Mouse (Mus musculus) ZHBTc4 (cell line): ENCODE results near the gene Exoc4.

Experiments
- DNase-seq: peaks from one replicate; pipeline ENCODE4 v3.0.0-alpha.2; 2011; ENCODE audit warnings: low read depth, low spot score

Exoc4 gene

DNA sequence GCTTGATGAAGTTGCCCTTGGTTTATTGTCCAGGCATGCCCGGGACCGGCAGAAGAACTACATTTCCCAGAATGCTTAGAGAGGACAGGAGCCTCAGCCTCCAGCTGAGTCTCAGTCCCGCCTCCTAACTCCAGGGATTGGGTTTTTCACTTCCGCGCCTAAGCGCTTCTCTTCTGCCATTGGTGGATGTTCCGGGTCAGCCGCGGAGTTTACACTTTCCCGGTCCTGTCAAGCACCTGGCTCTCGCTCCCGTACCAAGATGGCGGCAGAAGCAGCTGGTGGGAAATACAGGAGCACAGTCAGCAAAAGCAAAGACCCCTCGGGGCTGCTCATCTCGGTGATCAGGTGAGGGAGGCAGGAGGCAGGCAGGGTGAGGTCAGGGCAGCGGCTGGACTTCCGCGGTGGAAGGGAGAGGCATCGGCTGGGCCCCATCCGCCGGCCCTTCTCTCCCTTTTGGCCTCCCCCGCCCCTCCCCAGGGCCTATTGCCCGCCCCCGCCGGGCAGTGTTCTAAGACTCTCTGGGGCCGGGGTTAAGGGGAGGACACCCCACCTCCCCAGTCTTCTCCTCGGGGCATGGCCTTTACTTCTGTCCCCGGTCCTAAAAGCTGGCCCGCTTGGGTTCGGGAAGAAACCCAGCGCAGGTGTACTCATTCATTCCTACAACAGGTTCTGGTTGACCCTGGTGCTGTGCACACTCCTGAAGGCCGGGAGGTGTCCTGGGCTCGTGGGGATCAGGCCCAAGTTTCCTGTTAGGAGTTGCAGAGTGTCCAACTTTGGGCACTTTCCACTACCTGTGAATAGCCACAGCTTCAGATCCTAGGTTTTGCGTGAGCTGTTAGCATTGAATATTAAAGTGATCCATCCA, at the start of gene Exoc4:
Exoc4 (plus strand) TSS at position 192 of the 865 bp plus-strand sequence.
- peak; percentile 99 for DNase-seq

DNA sequence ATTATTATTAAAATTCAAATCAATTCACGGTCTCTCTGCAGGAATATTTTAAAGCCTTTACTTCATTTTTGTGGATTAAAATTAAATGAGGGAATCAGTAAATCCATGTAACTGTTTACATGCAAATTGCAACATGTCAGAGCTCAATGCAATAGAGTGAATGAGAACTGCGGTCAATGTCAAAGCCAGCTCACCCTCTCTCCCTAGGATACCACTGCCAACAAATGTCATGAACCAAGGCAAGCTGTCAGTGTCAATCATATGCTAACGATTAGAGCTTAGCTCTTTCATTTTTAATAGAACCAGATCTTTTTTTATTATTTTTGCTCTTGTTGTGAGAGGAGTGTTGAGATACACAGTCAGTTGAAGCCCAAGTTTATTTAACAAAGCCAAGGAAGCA, 30.1 kb upstream of the Exoc4 start:
- DNase-seq = no peak

GRCm38 (mm10) chr6:33226700-33227099, 22.2 kb upstream of the Exoc4 start:
- DNase-seq = no peak

- no peak for DNase-seq
Measured at GRCm38 (mm10) chr6:33227371-33227770, 21.5 kb upstream of the Exoc4 start.

- no peak for DNase-seq
Measured at GRCm38 (mm10) chr6:33241250-33241649, 7.6 kb upstream of the Exoc4 start.

DNA sequence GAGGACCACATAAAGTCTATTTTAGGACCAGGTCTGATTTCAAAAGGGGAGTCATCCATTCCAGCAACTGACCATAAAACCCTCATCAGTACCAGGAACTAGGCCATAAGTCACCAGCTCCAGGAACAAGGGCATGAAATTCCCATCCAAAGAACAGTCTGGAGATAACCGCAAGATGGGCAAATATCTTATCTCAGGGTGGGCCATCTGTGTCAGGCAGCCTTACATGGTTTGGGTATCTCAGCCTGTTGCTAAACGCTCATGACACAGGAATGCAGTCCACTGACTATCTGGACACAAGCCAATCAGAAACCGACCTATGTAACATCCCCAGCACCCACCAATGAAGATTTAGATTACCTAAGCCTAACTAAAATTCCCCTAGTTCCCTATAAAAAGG, 4.3 kb upstream of the Exoc4 start:
- no peak for DNase-seq

DNA sequence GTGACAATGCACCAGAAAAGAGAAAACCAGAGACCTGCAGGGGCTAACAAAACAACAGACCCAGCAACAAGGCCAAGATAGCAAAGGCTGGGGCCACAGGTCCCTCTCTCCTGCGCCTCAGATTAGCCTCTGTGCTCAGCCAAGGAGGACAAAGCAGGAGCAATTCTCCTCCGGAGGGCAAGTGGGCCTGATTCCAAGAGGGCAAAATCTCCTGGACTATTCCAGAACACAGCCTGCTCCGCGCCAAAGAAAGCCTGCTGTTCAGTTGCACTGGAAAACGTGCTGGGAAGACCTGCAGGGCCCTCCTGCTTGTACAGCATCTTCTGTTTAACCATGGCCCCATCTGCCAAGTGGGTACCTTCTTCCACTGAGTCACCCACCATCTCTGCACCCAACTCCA, 1.7 kb upstream of the Exoc4 start:
- DNase-seq = peak; percentile 14

GRCm38 (mm10) chr6:33247576-33248355, 1.1 kb upstream of the Exoc4 start:
- peak; percentile 32 for DNase-seq

GRCm38 (mm10) chr6:33256638-33257037, 7.8 kb downstream of the Exoc4 start:
- DNase-seq = no peak

GRCm38 (mm10) chr6:33257076-33257789, 8.3 kb downstream of the Exoc4 start:
- no peak for DNase-seq

DNA sequence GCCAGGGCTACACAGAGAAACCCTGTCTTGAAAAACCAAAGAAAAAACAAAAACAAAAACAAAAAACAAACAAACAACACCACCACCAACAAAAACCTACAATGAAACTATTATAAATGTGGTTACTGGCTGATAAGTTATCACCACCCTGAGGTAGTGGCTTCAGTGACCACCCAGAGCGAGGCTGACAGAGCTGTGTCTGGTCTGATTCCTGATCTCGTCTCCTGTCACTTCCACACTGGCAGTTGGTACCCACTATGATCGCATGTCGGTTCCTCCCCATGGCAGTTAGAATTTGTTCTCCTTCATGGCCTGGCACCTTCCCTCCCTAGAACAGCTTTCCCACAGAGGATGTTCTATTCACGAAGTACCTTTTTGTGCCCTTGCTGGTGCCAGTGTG, 11.0 kb downstream of the Exoc4 start:
- no peak for DNase-seq

- no peak for DNase-seq
Measured at GRCm38 (mm10) chr6:33261606-33262005, 12.7 kb downstream of the Exoc4 start.

DNA sequence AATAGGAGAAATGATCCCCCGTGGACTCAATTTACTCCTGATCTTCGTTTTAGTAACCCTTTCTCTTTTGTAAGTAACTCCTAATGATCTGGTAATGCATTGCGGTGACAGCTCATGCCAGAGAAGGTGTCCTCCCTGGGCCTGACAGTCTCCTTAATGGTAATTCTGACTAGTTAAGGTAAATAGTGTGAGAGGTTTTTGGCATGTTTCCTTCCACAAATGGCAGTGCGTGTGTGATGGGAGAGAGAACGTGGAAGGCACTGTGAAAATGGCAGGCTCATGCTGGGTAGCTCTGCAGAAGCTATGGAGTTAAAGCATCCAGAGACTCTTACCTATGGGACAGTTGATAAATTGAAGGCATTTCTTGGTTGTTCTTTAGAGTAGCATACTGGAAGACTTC, 15.1 kb downstream of the Exoc4 start:
- no peak for DNase-seq

- DNase-seq = no peak
Measured at GRCm38 (mm10) chr6:33264388-33264787, 15.5 kb downstream of the Exoc4 start.

DNA sequence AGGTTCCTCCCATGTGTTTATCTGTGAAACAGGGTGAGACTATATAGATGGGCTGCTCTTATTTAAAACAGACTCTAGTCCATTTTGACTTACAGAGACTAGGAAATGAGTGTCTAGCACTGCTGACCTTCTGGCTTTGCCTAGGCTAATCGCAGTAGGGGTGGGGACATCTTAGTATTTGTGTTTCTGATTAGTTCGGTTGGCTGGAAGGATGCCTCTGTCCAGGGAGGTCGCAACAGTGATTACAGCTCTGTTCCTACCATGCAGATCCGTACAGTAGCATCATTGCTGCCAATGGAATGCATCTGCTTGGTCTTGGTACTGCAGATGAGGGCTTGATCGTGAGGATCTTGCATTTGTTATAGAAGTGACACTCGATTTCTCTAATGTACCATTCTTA, 18.7 kb downstream of the Exoc4 start:
- peak; percentile 61 for DNase-seq

- no peak for DNase-seq
Measured at GRCm38 (mm10) chr6:33283523-33283922, 34.6 kb downstream of the Exoc4 start.

DNA sequence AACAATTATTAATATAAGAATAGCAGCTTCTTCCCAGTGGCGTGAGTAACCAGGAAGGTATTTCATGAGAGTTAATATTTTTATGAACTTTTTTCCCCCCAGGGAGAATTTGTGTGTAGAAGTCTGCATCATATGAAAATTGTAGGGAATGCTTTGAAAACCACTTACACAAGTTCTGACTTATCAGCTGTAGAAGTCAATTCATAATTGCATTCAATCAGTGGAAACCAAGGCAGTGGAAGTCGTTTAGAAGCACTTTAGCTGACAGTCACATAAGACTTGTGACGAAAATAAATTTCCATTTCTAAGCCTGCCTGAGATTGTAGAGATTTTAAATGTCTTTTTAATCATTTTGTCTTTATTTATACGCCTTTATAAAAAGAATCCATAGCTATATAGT, 35.1 kb downstream of the Exoc4 start:
- DNase-seq = no peak

GRCm38 (mm10) chr6:33286376-33286775, 37.5 kb downstream of the Exoc4 start:
- no peak for DNase-seq

DNA sequence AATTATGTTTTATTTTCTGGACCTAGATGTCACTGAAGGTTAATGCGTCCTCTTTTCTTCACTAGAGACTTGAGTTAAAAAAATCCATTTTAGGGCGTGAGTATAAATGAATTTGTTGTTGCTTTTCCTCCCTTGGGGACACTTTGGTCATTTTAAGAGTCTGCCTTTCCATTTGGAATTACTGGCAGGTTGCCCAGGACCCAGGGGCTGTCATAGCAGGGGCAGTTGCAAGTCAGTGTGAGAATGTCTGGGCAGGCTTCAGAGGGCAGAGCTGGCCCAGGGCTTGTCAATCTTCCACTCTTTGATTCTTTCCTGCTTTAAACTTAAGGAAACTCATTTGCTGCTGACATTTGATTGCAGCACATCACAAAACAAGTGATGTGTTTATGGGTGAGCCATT, 45.7 kb downstream of the Exoc4 start:
- DNase-seq = no peak

- no peak for DNase-seq
Measured at GRCm38 (mm10) chr6:33297566-33297965, 48.7 kb downstream of the Exoc4 start.

DNA sequence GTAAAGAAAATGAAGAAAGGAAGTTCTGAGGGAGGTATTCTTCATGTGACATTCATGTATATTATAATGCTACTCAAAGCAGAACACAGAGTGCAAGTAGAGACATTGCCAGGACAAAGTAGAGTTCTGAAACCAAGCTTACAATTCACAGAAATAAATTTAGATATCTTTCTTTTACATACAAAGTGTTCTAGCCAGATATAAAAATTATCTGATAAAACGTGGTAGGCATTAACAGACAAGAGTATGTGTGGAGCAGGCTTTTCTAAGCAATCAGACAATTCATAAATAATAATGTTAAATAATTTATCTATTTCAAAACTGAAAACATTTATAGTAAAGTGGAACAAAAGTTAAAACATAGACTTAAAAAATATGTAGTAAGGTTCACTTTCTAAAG, 49.9 kb downstream of the Exoc4 start:
- no peak for DNase-seq

GRCm38 (mm10) chr6:33305996-33306395, 57.1 kb downstream of the Exoc4 start:
- DNase-seq = no peak
